Mouse (Mus musculus) hindbrain, embryonic 14.5 days (tissue): ENCODE measurements at regions not wholly inside any gene's neighbourhood (a gene's known extent, or its start where the extent isn't known, plus 50 kb on each side); places are given as distances from the start of the nearest gene placed in this dataset.

ENCODE experiments used
- ATAC-seq: fragments of 200-750 bp; cut with Nextera tagmentation; 2 replicates; pipeline ENCODE4 v1.8.0; 2017; ENCODE audit warnings: moderate number of reproducible peaks, mild to moderate bottlenecking, moderate TSS enrichment, moderate library complexity; ENCODE audit not compliant: low FRiP score
- DNase-seq: peaks from one replicate; pipeline ENCODE4 v3.0.0-alpha.2; 2015; ENCODE audit warnings: low spot score
- H3K27ac ChIP-seq: fragments of 300-500 bp; sonication (generic); 2 replicates; pipeline ENCODE4 v1.5.1; 2014; ENCODE audit warnings: mild to moderate bottlenecking, moderate library complexity
- H3K27me3 ChIP-seq: fragments of 300-500 bp; sonication (generic); 2 replicates; pipeline ENCODE4 v1.6.1; 2014; ENCODE audit warnings: mild to moderate bottlenecking, low read length, mixed read lengths; ENCODE audit not compliant: control insufficient read depth, insufficient read depth
- H3K36me3 ChIP-seq: fragments of 300-500 bp; sonication (generic); replicated peaks from 2 replicates; pipeline ENCODE4 v1.6.1; 2014; ENCODE audit not compliant: control insufficient read depth, insufficient read depth
- H3K4me1 ChIP-seq: fragments of 300-500 bp; sonication (generic); replicated peaks from 2 replicates; pipeline ENCODE4 v1.6.1; 2014; ENCODE audit warnings: antibody characterized with exemption, low read length, mixed read lengths; ENCODE audit not compliant: control insufficient read depth, insufficient read depth
- H3K4me2 ChIP-seq: fragments of 300-500 bp; sonication (generic); replicated peaks from 2 replicates; pipeline ENCODE4 v1.6.1; 2014; ENCODE audit warnings: mild to moderate bottlenecking, moderate library complexity
- H3K4me3 ChIP-seq: fragments of 300-500 bp; sonication (generic); replicated peaks from 2 replicates; pipeline ENCODE4 v1.5.1; 2014; ENCODE audit warnings: mild to moderate bottlenecking, low read length
- H3K9ac ChIP-seq: fragments of 300-500 bp; sonication (generic); 2 replicates; pipeline ENCODE4 v1.6.1; 2014
- H3K9me3 ChIP-seq: fragments of 300-500 bp; sonication (generic); 2 replicates; pipeline ENCODE4 v1.6.1; 2016; ENCODE audit warnings: low read length; ENCODE audit not compliant: control insufficient read depth
- WGBS: fragments of 180-500 bp; shearing (Covaris S2); extraction: QIAGEN DNeasy Blood & Tissue Kit; methylation state at CpG from one replicate; pipeline ENCODE4 v1.1.7; 2014; 5-methylcytosine and 5-hydroxymethylcytosine counted together

DNA sequence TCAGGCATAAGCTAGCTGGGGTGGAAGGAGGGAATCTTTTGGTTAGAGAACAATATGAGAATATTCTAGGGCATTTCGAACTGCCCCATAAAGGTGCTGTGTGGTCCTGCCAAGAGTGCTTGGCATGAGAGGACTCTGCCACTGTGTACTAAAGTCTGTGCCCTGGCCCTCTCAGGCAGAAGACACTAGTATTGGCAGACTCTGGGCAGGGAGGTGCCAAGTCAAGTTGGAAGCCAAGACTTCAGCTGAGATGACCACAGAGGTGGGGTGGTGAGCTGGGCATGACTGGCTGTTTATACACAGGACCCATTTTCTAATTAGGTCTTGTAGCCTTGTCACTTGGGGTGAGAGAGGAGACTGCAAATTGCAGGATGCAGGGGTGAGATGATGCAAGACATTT, 104.4 kb upstream of the Glra1 start:
- ATAC-seq (no peak), DNase-seq (no peak)
- H3K27me3 ChIP-seq: no peaks in the 10 kb centered on the region
- H3K9ac ChIP-seq: no peak overlapping the region
- no peaks in the 10 kb centered on the region for H3K4me1 ChIP-seq
- no peak overlapping the region for H3K27ac ChIP-seq
- H3K4me3 ChIP-seq: no peak overlapping the region
- no peaks in the 10 kb centered on the region for H3K9me3 ChIP-seq
- WGBS: 86% methylated on average over 1 of the region's 1 CpGs
- H3K36me3 ChIP-seq: no peaks in the 10 kb centered on the region
- no peak overlapping the region for H3K4me2 ChIP-seq

DNA sequence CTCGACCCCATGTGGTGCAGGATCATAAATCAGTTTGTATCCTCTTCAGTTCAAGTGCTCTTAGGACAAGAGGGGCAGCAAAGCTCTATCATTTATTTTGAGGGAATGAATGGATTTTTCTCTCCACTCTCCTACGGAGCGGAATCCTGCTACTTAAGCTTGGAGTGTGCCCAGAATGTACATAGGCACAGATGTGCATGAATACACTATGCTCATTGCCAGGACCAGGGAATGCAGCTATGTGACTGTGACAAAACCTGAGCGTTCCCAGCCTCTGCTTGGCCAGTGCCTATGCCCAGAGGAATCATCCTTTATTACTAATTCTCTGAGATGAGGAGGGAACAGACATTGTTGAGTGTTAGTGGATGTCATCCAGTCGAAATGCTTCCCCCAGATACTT, 99.5 kb upstream of the Glra1 start:
- DNase-seq (no peak), ATAC-seq (no peak)
- Histone ChIP-seq H3K27ac (no peak overlapping the region), H3K36me3 (no peaks in the 10 kb centered on the region), H3K4me2 (no peak overlapping the region), H3K4me3 (no peak overlapping the region), H3K9ac (no peak overlapping the region), H3K27me3 (no peaks in the 10 kb centered on the region), H3K4me1 (no peaks in the 10 kb centered on the region), H3K9me3 (no peaks in the 10 kb centered on the region)
- 71% methylated on average over 5 of the region's 5 CpGs for WGBS

DNA sequence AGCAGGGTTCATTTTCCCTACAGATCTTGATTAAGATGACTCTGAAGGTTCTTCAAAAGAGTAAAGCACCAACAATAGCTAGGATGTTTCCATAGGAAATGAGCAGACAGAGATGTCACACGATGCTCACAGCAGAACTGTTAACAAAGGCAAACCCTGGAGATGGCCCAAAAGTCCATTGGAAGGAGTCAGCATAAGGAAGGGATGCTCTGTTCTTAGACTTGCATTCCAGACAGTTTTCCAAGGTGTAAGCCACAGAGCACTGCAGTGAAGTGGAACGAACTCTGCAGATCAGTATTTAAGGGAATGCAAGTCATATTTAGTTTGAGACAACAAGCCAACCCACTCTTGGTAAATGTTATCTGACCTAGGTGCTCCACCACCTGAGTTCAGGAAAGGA, 93.9 kb upstream of the Glra1 start:
- Histone ChIP-seq H3K9ac (no peak overlapping the region), H3K27me3 (no peaks in the 10 kb centered on the region), H3K4me3 (no peak overlapping the region), H3K9me3 (no peaks in the 10 kb centered on the region), H3K27ac (no peak overlapping the region), H3K4me2 (no peak overlapping the region), H3K36me3 (no peaks in the 10 kb centered on the region), H3K4me1 (no peaks in the 10 kb centered on the region)
- no peak for ATAC-seq
- DNase-seq: no peak
- 87% methylated on average over 2 of the region's 2 CpGs for WGBS

DNA sequence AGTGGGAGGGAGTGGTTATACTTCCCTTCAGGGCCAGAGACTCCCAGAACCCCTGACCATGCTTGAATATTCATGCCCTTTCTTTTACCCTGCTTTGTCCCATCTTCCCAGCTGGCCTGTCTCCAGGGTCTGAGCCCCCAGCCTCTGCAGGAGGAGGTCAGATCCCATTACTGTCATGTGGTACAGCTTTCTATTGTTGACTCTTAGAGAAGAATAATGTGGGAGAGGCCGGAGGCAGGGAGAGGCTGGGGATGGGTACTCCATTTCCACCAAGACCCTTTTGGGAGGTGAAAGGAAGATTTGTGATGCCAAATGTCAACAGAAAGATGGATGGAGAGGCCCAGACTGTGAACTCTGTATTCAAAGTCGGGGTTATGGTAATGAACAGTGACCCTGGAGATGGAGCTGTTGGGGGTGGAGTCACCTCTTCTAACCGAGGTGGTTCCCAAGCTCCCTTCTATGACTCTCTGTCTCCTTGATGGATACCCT, 77.1 kb upstream of the Glra1 start:
- Histone ChIP-seq H3K36me3 (no peaks in the 10 kb centered on the region), H3K4me2 (no peak overlapping the region), H3K27me3 (no peaks in the 10 kb centered on the region), H3K9me3 (no peaks in the 10 kb centered on the region), H3K4me3 (no peak overlapping the region), H3K9ac (no peak overlapping the region), H3K27ac (no peak overlapping the region), H3K4me1 (no peaks in the 10 kb centered on the region; the same call in 1 of the 2 replicates)
- ATAC-seq: peak; percentile 68; the same call in 1 of the 2 replicates
- 4% methylated on average over 3 of the region's 3 CpGs for WGBS
- no peak for DNase-seq

DNA sequence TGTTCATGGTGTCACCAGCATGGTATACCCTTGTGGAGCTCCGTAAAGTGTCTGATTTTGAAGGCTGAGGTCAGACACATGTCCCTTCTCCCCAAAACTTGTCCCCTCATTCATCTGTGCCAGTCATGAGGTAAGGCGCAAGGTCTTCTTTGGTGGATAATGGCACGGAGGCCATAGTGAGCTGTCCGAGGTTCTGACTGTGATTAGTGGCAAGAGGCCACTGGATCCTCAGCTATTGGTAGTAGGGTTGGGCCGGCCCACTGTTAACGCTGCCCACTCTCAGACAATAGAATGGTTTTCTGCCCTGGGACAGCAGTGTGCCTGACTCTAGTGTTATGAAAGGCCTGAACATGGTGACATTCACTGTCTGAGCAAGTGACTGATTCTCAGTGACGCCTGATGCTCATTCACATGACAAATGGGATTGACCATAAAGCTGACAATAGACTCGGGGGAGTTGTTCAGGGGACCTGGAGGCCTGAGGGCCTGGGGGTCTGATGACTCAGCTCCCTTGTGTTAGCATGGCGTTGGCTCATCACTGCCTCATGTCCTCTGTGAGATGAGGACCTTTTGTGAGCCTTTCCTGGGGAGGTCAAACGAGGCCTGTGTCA, 74.5 kb upstream of the Glra1 start:
- Histone ChIP-seq H3K27me3 (no peaks in the 10 kb centered on the region), H3K4me3 (no peak overlapping the region), H3K4me2 (no peak overlapping the region), H3K27ac (no peak overlapping the region), H3K9me3 (no peaks in the 10 kb centered on the region), H3K4me1 (no peaks in the 10 kb centered on the region; the same call in 1 of the 2 replicates), H3K9ac (no peak overlapping the region), H3K36me3 (no peaks in the 10 kb centered on the region)
- 24% methylated on average over 10 of the region's 10 CpGs for WGBS
- no peak for ATAC-seq
- no peak for DNase-seq

DNA sequence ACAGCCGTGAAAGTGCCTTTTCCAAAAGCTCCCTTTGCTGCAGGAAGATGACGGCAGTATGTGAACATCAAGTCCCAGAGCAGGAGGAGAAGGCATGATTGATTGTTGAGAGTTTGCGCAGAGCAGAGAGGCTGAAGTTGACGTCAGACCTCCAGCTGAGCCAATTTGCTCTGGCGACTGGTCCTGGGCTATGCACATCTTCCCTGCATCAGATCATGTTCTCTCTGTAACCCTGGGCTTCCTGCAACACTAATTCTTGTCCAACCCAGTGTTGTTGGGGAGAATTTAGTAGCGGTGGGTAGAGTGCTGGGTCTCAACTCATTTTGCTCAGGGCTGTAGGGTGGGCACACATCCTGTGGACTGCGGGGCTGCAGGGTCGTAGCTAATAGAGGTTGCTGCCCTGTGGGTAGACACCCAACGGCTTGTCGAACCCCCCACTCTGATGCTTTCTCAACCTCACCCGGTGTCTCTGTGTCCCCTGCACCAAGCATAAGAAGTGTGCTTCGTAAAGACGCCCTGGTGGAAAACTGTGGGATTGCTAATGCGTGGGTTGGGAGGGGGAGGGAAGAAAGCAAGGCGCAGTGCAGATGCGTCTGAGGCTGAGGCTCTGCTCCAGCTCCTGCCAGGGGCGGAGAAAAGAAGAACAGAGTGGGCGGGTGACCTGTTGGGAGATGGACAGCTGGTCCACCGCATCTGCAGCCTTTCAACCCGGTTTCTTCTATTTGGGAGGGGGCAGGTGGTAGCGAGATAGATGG, 73.4 kb upstream of the Glra1 start:
- peak overlapping the region; percentile 6; the same call in 1 of the 2 replicates for H3K27ac ChIP-seq

DNA sequence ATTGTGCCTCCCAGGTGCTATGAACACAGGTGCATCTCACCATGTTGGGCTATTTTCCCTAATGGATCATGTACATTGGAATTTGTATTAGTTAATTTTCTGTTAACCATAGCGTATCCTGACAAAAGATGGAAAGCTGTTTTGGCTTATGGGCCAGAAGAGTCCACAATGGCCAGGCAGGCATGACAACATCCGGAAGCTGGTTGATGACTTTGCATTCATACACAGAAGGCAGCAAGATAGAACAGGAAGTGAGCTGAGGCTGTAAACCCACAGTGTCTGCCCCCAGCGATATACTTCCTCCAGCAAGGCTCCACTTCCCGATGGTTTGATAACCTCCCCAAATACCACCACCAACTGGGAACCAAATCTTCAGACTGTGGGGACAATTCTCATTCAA, 55.1 kb upstream of the Glra1 start:
- DNase-seq (no peak), ATAC-seq (no peak)
- no peaks in the 10 kb centered on the region for H3K9me3 ChIP-seq
- WGBS: 93% methylated on average over 4 of the region's 4 CpGs
- H3K9ac ChIP-seq: no peak overlapping the region
- H3K36me3 ChIP-seq: no peaks in the 10 kb centered on the region
- H3K4me1 ChIP-seq: no peaks in the 10 kb centered on the region
- no peak overlapping the region for H3K4me2 ChIP-seq
- no peak overlapping the region for H3K27ac ChIP-seq
- no peak overlapping the region for H3K4me3 ChIP-seq
- no peaks in the 10 kb centered on the region for H3K27me3 ChIP-seq

More for the DNA sequence above, 73.4 kb upstream of the Glra1 start:
- peak; percentile 75 for ATAC-seq
- Histone ChIP-seq H3K9me3 (no peaks in the 10 kb centered on the region), H3K4me2 (peak overlapping the region; percentile 54), H3K4me1 (no peaks in the 10 kb centered on the region; the same call in 1 of the 2 replicates), H3K9ac (peak overlapping the region; percentile 50; the same call in 1 of the 2 replicates), H3K4me3 (peak overlapping the region; percentile 22), H3K27me3 (no peaks in the 10 kb centered on the region), H3K36me3 (no peaks in the 10 kb centered on the region)
- peak; percentile 70 for DNase-seq
- WGBS: 30% methylated on average over 21 of the region's 21 CpGs

DNA sequence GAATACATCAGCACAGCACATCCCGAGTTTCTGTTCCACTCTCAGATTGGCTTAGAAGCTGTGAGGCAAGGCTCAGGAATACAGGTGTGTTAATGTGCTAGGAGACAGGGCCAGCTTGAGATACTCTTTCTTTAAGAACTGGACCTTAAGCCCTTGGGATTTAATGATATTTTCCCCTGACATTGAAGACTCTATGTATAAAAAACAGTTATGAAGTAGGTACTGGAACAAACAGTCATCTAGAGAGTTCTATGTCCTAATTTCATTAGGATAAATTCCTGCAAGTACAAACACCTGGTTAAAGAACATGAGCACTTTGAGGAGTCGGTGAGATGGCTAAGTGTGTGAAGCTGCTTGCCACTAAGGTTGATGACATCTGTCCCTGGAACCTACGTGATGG, 54.3 kb upstream of the Glra1 start:
- Histone ChIP-seq H3K9ac (no peak overlapping the region), H3K4me3 (no peak overlapping the region), H3K27ac (no peak overlapping the region), H3K27me3 (no peaks in the 10 kb centered on the region), H3K9me3 (no peaks in the 10 kb centered on the region), H3K36me3 (no peaks in the 10 kb centered on the region), H3K4me2 (no peak overlapping the region), H3K4me1 (no peaks in the 10 kb centered on the region)
- DNase-seq (no peak), ATAC-seq (no peak)
- WGBS: 86% methylated on average over 3 of the region's 3 CpGs
